Mouse (Mus musculus) C2C12 (cell line): Measurements from ENCODE around the gene Gm10799.

Experiments used
- CEBPB ChIP-seq: IDR thresholded peaks from one replicate; pipeline ENCODE4 v1.6.1; 2011; ENCODE audit warnings: low read depth, mild to moderate bottlenecking, control low read depth, moderate library complexity
- CTCF ChIP-seq: IDR thresholded peaks from one replicate; pipeline ENCODE4 v1.5.1; 2011; ENCODE audit not compliant: control insufficient read depth, insufficient read depth, insufficient read length

- TF ChIP-seq CTCF, result no peak
- TF ChIP-seq CEBPB, result no peak
Measured at GRCm38 (mm10) chr2:104099946-104100345, 31.6 kb upstream of the Gm10799 start.
